Mouse (Mus musculus) CH12.LX (cell line): ENCODE measurements at regions not wholly inside any gene's neighbourhood (a gene's known extent, or its start where the extent isn't known, plus 50 kb on each side); places are given as distances from the start of the nearest gene placed in this dataset.

Source experiments
- CTCF ChIP-seq, 2 experiments: IDR thresholded peaks in 1 of 2; conservative IDR thresholded peaks in 1 of 2; 2 replicates each; pipeline ENCODE4 v1.5.1; 2011 to 2012; ENCODE audit warnings: low read depth in 2 of 2, low read length in 2 of 2, improper control_type of control experiment in 1 of 2, inconsistent platforms in 1 of 2, mild to moderate bottlenecking in 1 of 2, moderate library complexity in 1 of 2
- NELFE ChIP-seq: IDR thresholded peaks from 2 replicates; pipeline ENCODE4 v1.6.1; 2011; ENCODE audit warnings: low read depth, low read length, improper control_type of control experiment
- POLR2A ChIP-seq: IDR thresholded peaks from 2 replicates; pipeline ENCODE4 v1.6.1; 2011; ENCODE audit warnings: low read depth, mild to moderate bottlenecking, improper control_type of control experiment, low read length
- RCOR1 ChIP-seq: conservative IDR thresholded peaks from 2 replicates; pipeline ENCODE4 v1.6.1; 2012; ENCODE audit warnings: low read depth, mild to moderate bottlenecking, inconsistent platforms, low read length, improper control_type of control experiment
- ZC3H11A ChIP-seq: IDR thresholded peaks from 2 replicates; pipeline ENCODE4 v1.6.1; 2012; ENCODE audit warnings: low read depth, mild to moderate bottlenecking, inconsistent platforms, low read length, improper control_type of control experiment
- ZKSCAN1 ChIP-seq: IDR thresholded peaks from 2 replicates; pipeline ENCODE4 v1.6.1; 2012; ENCODE audit warnings: low read depth, inconsistent platforms, low read length, improper control_type of control experiment, borderline replicate concordance

GRCm38 (mm10) chr2:94587255-94587654 is 149.3 kb upstream of the Api5 start:
- TF ChIP-seq NELFE (no peak), ZKSCAN1 (no peak), POLR2A (no peak), RCOR1 (no peak), CTCF (conservative IDR thresholded peaks at IDR 0.05 in 1 of 2, IDR thresholded peaks at IDR 0.05 in 1 of 2; ENCODE audit: low read depth in 2 of 2, low read length in 2 of 2) (no peak), ZC3H11A (no peak)
